Mouse (Mus musculus): ENCODE results near the gene Ap3m1. TPM values are rescaled to one million over a fixed set of nuclear protein-coding genes. Genes with fewer than 3 reads are reported as not detected.
A peak's percentile ranks its signal among the peaks of the same experiment; 100 is the strongest.

Gene Ap3m1
- polyA plus RNA-seq, 1 experiment from 2014 or later: 108 TPM

GRCm38 (mm10) chr14:21086106-21086505 lies 33.8 kb upstream of the Ap3m1 start:
- Histone ChIP-seq H3K27me3 (ENCODE audit: low read depth, poor library complexity, severe bottlenecking) (no peaks in the 10 kb centered on the region), H3K9me3 (replicated peaks) (no peaks in the 10 kb centered on the region), H3K27ac (replicated peaks) (no peak overlapping the region), H3K4me1 (0 out of 2 replicates have a peak, but pooled peaks cover 2% of the 10 kb centered on the region), H3K36me3 (no peaks in the 10 kb centered on the region), H3K4me3 (no peak overlapping the region)
- DNase-seq (ENCODE audit: low spot score): no peak
- 76% methylated on average over 2 of the region's 2 CpGs for WGBS

- no peaks in the 10 kb centered on the region for H3K36me3 ChIP-seq
- no peaks in the 10 kb centered on the region for H3K27me3 ChIP-seq (ENCODE audit: low read depth, poor library complexity, severe bottlenecking)
- no peaks in the 10 kb centered on the region for H3K9me3 ChIP-seq (replicated peaks)
- no peak overlapping the region for H3K4me3 ChIP-seq
- 0 out of 2 replicates have a peak, but pooled peaks cover 2% of the 10 kb centered on the region for H3K4me1 ChIP-seq
- DNase-seq (ENCODE audit: low spot score): no peak
- H3K27ac ChIP-seq (replicated peaks): no peak overlapping the region
- WGBS: 88% methylated on average over 5 of the region's 5 CpGs
Measured at GRCm38 (mm10) chr14:21085666-21086065, 33.4 kb upstream of the Ap3m1 start.

GRCm38 (mm10) chr14:21082823-21083222 lies 30.5 kb upstream of the Ap3m1 start:
- Histone ChIP-seq H3K36me3 (no peaks in the 10 kb centered on the region), H3K27me3 (ENCODE audit: low read depth, poor library complexity, severe bottlenecking) (no peaks in the 10 kb centered on the region), H3K4me3 (no peak overlapping the region), H3K27ac (replicated peaks) (no peak overlapping the region), H3K4me1 (0 out of 2 replicates have a peak, but pooled peaks cover 2% of the 10 kb centered on the region), H3K9me3 (replicated peaks) (no peaks in the 10 kb centered on the region)
- no peak for DNase-seq (ENCODE audit: low spot score)
- WGBS: 36% methylated on average over 1 of the region's 1 CpGs

- H3K27ac ChIP-seq (replicated peaks): no peak overlapping the region
- no peaks in the 10 kb centered on the region for H3K27me3 ChIP-seq (ENCODE audit: low read depth, poor library complexity, severe bottlenecking)
- H3K9me3 ChIP-seq (replicated peaks): no peaks in the 10 kb centered on the region
- H3K4me1 ChIP-seq: peaks cover 13% of the 10 kb centered on the region
- no peaks in the 10 kb centered on the region for H3K36me3 ChIP-seq
- H3K4me3 ChIP-seq: no peak overlapping the region
- DNase-seq (ENCODE audit: low spot score): no peak
Measured at GRCm38 (mm10) chr14:21078511-21078910, 26.2 kb upstream of the Ap3m1 start.

DNA sequence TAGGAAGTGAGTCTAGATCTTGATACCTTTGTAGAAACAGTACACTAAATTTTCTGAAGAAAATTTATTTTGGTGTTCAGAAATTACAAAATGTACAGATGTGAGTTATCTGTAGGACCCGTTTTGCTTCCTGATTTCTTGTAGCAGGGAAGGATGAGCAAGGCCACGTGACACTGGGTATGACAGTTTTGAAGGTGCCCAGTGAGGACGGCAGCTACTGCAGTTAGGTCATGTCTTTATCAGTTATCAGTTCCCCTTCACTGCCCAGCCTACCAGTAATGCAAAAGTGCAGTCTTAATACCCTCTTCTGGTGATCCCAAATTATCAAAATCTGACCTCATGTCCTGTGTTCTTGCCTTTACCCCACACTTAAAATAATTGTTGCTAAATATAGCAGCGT lies 25.6 kb upstream of the Ap3m1 start:
- Histone ChIP-seq H3K4me1 (peaks cover 13% of the 10 kb centered on the region), H3K4me3 (no peak overlapping the region), H3K27ac (replicated peaks) (no peak overlapping the region), H3K36me3 (no peaks in the 10 kb centered on the region), H3K9me3 (replicated peaks) (no peaks in the 10 kb centered on the region), H3K27me3 (ENCODE audit: low read depth, poor library complexity, severe bottlenecking) (no peaks in the 10 kb centered on the region)
- WGBS: 85% methylated on average over 4 of the region's 4 CpGs
- no peak for DNase-seq (ENCODE audit: low spot score)

DNA sequence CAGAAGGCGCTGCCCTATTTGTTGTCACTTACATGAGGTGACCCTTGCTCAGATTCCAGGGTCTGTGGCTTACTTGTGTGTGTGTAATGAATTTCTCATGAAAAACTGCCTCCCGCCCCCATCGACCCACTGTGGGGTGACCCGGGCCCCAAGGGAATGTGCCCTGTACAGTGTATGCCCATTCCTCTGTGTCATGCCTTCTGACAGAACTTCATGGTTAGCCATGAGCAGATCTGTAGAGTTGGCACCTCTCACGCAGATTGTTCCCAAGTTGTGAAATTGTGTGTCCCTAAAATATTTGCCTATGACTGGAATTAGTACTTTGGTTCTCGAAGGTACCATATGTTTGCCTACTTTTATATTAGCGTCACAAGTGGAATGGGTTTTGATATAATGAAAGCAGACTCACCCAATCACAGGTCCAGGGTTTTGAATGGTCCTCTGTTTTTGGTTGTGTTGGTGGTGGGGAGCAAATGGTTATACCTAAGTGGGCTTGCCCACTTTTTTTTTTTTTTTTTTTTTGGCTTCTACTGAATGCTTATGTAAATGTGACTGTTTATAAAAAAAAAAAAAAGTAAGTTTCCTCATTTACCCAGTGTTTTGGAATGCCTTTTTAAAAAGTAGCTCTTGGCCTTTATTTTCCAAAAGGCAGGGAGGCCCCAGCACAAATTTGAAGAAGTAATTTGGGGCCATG lies 24.3 kb upstream of the Ap3m1 start:
- no peaks in the 10 kb centered on the region for H3K9me3 ChIP-seq (replicated peaks)
- no peak for DNase-seq (ENCODE audit: low spot score)
- WGBS: 54% methylated on average over 7 of the region's 7 CpGs
- H3K27me3 ChIP-seq (ENCODE audit: low read depth, poor library complexity, severe bottlenecking): no peaks in the 10 kb centered on the region
- peak overlapping the region; percentile 74 for H3K4me3 ChIP-seq
- peak overlapping the region; percentile 86 for H3K27ac ChIP-seq (replicated peaks)
- H3K4me1 ChIP-seq: peaks cover 13% of the 10 kb centered on the region
- no peaks in the 10 kb centered on the region for H3K36me3 ChIP-seq

DNA sequence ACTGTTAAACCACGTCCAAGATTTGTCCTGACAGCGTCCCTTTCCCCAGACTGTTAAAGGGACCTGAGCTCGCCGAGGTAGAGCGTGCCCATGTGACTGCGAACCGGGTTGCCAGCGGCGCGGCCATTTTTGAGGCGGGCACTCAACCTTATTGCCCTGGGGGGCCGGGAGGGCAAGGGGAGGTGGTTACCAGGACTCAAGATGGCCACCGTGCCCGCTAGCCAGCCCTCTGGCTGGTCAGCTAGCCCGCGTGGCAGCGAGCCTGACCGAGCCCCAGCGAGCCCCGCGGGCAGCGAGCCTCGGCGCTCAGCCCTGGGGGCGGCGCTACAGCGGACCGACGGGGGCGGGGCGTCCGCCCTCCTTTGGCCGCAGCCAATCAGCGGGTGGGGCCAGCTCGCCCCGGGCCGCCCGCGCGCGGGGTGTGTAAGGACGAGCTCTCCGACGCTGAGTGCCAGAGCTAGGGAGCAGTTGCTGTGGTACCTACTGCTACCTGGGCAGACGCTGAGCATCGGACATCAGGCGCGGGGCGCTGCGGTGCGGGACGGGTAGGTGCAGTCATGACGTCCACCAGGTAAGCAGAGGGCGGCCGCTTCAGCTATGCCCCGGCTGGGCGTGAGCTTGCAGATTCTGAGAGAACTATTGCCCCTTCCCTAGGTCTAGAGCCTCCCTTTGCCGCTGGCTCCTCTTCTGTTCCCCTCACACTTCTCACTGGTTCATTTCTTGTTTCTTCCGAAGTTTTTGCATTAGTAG lies 23.6 kb upstream of the Ap3m1 start:
- Histone ChIP-seq H3K27ac (replicated peaks) (peak overlapping the region; percentile 86), H3K4me1 (peaks cover 13% of the 10 kb centered on the region), H3K36me3 (no peaks in the 10 kb centered on the region), H3K27me3 (ENCODE audit: low read depth, poor library complexity, severe bottlenecking) (no peaks in the 10 kb centered on the region), H3K9me3 (replicated peaks) (no peaks in the 10 kb centered on the region), H3K4me3 (peak overlapping the region; percentile 74)
- peak; percentile 89 for DNase-seq (ENCODE audit: low spot score)
- WGBS: under 1% methylated on average over 59 of the region's 59 CpGs

DNA sequence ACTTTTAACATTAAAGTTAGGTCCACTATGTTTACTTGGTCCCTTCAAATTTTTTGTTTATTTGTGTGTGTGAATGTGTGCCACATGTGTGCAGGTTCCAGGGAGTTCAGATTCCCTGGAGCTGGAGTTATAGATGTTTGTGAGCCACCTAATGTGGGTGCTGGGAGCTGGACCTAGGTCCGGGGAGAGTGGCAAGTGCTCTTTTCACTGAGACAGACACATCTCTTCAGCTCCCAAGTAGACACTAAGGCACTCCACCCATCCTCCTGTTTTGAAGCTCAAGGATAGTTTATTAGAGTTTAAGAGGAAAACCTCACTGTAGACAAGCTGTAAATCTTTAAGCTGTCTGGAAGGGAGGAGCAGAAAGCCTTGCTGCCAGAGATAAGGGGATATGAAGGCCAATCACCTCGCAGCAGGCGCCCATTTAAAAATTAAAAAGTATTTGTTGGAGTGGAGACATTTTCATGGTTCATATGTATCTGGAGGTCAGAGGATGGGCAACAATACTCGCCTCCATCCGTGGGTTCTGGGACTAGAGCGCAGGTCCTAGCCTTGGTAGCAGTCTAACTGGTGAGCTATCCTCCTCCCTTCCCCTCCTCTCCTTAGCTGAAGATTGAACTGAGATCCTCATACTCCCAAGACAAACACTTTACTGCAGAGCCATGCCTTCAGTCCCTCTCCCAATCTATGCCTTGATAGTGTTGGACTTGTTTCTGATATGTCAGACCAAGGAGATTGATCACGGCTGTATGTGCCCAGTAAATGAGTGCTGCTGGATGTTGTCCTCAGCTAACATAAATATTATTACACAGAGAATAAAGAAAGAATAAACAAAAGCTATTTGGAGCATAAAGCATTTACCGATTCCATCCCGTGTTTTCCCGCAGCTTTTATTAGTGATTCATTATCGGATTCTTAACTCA lies 22.4 kb upstream of the Ap3m1 start:
- Histone ChIP-seq H3K4me1 (peaks cover 13% of the 10 kb centered on the region), H3K4me3 (peak overlapping the region; percentile 74), H3K36me3 (no peaks in the 10 kb centered on the region), H3K27ac (replicated peaks) (no peak overlapping the region), H3K27me3 (ENCODE audit: low read depth, poor library complexity, severe bottlenecking) (no peaks in the 10 kb centered on the region), H3K9me3 (replicated peaks) (no peaks in the 10 kb centered on the region)
- no peak for DNase-seq (ENCODE audit: low spot score)
- 71% methylated on average over 11 of the region's 11 CpGs for WGBS

DNA sequence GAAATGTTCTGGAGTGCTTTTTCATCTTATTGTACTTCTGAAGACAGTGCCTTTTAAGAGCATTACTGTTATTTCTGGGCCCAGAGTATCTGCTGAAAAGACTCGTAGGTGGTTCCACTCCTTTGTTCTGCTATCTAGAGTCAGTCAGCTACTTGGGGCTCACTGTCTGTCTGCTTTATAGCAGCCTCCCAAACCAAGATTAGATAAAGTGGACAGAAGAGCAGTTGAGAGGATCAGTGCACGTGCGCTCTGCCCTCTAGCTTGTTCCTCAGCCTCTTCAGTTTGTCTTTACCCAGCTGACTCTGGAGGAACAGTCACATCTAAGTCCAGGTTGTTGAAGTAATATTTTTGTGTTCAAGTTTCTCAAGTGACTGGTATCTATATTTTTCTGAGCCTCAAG lies 21.7 kb upstream of the Ap3m1 start:
- Histone ChIP-seq H3K9me3 (replicated peaks) (no peaks in the 10 kb centered on the region), H3K27me3 (ENCODE audit: low read depth, poor library complexity, severe bottlenecking) (no peaks in the 10 kb centered on the region), H3K27ac (replicated peaks) (no peak overlapping the region), H3K4me1 (peaks cover 13% of the 10 kb centered on the region), H3K4me3 (no peak overlapping the region), H3K36me3 (no peaks in the 10 kb centered on the region)
- WGBS: 79% methylated on average over 3 of the region's 3 CpGs
- no peak for DNase-seq (ENCODE audit: low spot score)

- Histone ChIP-seq H3K36me3 (no peaks in the 10 kb centered on the region), H3K27me3 (ENCODE audit: low read depth, poor library complexity, severe bottlenecking) (no peaks in the 10 kb centered on the region), H3K27ac (replicated peaks) (no peak overlapping the region), H3K4me1 (no peaks in the 10 kb centered on the region), H3K4me3 (no peak overlapping the region), H3K9me3 (replicated peaks) (no peaks in the 10 kb centered on the region)
- 83% methylated on average over 5 of the region's 5 CpGs for WGBS
- no peak for DNase-seq (ENCODE audit: low spot score)
Measured at GRCm38 (mm10) chr14:21069594-21069993, 17.3 kb upstream of the Ap3m1 start.

DNA sequence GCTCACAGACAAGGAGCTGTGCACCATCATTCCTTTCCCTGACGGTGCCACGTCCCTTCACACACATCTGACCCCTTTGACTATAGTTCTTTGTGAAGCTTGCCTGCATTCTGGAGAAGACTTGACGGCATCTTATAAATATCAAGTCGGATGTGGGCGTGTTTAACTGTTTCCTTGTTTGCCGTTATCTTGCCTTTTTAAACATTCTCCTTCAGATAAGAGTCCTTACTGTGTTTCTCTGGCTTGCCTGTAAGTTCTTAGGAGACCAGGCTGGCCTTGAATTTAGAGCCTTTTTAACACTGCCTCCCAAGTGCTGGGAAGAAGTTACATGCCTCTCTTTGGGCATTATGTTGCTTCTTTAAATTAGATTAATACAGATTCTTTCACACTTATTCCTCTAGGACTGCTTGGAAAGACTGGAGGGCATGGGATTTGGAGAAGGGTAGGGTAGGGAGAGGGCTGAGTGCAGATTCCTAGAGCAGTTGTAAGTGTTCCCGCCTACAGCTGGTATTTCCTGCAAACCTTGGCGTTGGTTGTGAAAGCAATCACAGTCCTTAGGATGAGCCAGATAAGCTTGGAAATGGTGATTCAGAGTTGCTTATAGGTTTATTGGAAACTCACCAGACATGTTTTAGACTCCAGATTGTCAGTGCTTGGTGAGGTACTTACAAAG lies 13.3 kb upstream of the Ap3m1 start:
- H3K4me1 ChIP-seq: no peaks in the 10 kb centered on the region
- H3K27me3 ChIP-seq (ENCODE audit: low read depth, poor library complexity, severe bottlenecking): no peaks in the 10 kb centered on the region
- H3K4me3 ChIP-seq: no peak overlapping the region
- no peak for DNase-seq (ENCODE audit: low spot score)
- H3K9me3 ChIP-seq (replicated peaks): no peaks in the 10 kb centered on the region
- no peak overlapping the region for H3K27ac ChIP-seq (replicated peaks)
- WGBS: 83% methylated on average over 8 of the region's 8 CpGs
- H3K36me3 ChIP-seq: no peaks in the 10 kb centered on the region

DNA sequence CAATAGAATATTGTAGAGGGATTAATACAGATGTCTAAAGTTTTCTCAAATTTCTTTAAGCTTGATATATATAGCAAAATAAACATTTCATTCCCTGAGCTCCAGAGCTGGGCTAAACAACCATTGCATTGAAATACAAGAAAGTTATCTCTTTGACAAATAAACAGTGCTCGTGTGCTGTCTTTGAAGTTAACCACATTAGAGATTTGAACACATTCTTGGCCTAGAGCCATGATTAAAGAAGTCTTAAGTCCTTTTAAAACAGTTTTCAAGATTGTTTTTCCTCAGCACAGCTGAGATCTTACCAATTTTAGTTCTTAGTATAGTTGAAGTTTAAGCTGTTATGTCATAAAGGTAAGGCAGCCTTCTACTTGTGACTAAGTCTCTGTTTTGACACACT lies 12.0 kb upstream of the Ap3m1 start:
- DNase-seq (ENCODE audit: low spot score): no peak
- no peak overlapping the region for H3K4me3 ChIP-seq
- H3K27ac ChIP-seq (replicated peaks): no peak overlapping the region
- WGBS: 69% methylated on average over 1 of the region's 1 CpGs
- H3K36me3 ChIP-seq: no peaks in the 10 kb centered on the region
- no peaks in the 10 kb centered on the region for H3K27me3 ChIP-seq (ENCODE audit: low read depth, poor library complexity, severe bottlenecking)
- H3K9me3 ChIP-seq (replicated peaks): no peaks in the 10 kb centered on the region
- H3K4me1 ChIP-seq: no peaks in the 10 kb centered on the region

Data from midbrain, embryonic 10.5 days (tissue).